In genomic region chr16:10571820-10572219, GRCm38 (mm10) we compare ENCODE assay signal across 8 mouse cellular contexts. TPM values are rescaled to one million over a fixed set of nuclear protein-coding genes. Genes with fewer than 3 reads are reported as not detected.
DNase-seq lines count a peak whose midpoint lies in the region; ATAC-seq and TF ChIP-seq lines count a peak whose summit lies in the region.

No protein-coding gene starts in this region.

- H3K4me1 ChIP-seq in heart, embryonic 12.5 days (replicated peaks), result peaks cover 14% of the 10 kb centered on the region; the same call in 1 of the 2 replicates
- no peaks in the 10 kb centered on the region for H3K4me1 ChIP-seq in embryonic fibroblast, embryonic 13.5 days (ENCODE audit: control insufficient read depth, insufficient read depth, low read length)

- no peaks in the 10 kb centered on the region for H3K27me3 ChIP-seq in heart, embryonic 12.5 days (replicated peaks)

- no peak overlapping the region for H3K4me2 ChIP-seq in heart, embryonic 12.5 days

- no peak overlapping the region for H3K4me3 ChIP-seq in heart, embryonic 12.5 days
- H3K4me3 ChIP-seq in embryonic fibroblast, embryonic 13.5 days (ENCODE audit: insufficient read depth, low read length), result no peak overlapping the region

- no peaks in the 10 kb centered on the region for H3K9me3 ChIP-seq in heart, embryonic 12.5 days (replicated peaks)

- H3K9ac ChIP-seq in heart, embryonic 12.5 days, result no peak overlapping the region

- TF ChIP-seq CTCF in embryonic fibroblast, embryonic 13.5 days (IDR thresholded peaks at IDR 0.05; ENCODE audit: borderline replicate concordance, insufficient read depth, low read length), result 0 out of 2 replicates have a peak, but pooled peaks have one; percentile 13

- DNase-seq in heart, postnatal 4 days, result peak; percentile 24
- peak; percentile 35 for DNase-seq in thymus, postnatal 14 days
- no peak for DNase-seq in thymus, adult 18-20 months
- no peak for DNase-seq in ovary, postnatal 10 days (ENCODE audit: low spot score)
- DNase-seq in right cerebral cortex, postnatal 25 days, result no peak

- H3K27ac ChIP-seq in heart, embryonic 12.5 days (ENCODE audit: poor library complexity, severe bottlenecking), result no peak overlapping the region
- no peak overlapping the region for H3K27ac ChIP-seq in embryonic fibroblast, embryonic 13.5 days (ENCODE audit: insufficient read depth, low read length)

- WGBS in heart, embryonic 12.5 days, result 39% methylated on average over 2 of the region's 2 CpGs

- TF ChIP-seq POLR2A in embryonic fibroblast, embryonic 13.5 days (IDR thresholded peaks at IDR 0.05; ENCODE audit: low read depth, low read length), result no peak

- H3K36me3 ChIP-seq in heart, embryonic 12.5 days, result peaks cover 36% of the 10 kb centered on the region

- no peak for ATAC-seq in heart, embryonic 12.5 days (ENCODE audit: insufficient number of reproducible peaks, low FRiP score)
- ATAC-seq in frontal cortex, adult (ENCODE audit: low TSS enrichment), result no peak

RNA-seq across cellular contexts. Expression of gene Clec16a, which starts 26.7 kb away (rescaled TPM):
- 10 to 100 TPM; 40.5 to 42.2 TPM for total RNA-seq in heart, postnatal 4 days (2021)
- polyA plus RNA-seq in heart, embryonic 12.5 days (2016; fragmentation: Nextera tagmentation; extraction: Ambion mirVana), result 30.0 and 33.7 TPM in 2 replicates
- polyA plus RNA-seq in embryonic fibroblast, embryonic 13.5 days (2011; ENCODE audit: insufficient read length, low read depth, missing spikeins), result 16.1 and 23.0 TPM in 2 replicates

RNA-seq across cellular contexts. Expression of gene Dexi, which starts 29.0 kb away (rescaled TPM):
- 10 to 100 TPM; 22.4 to 22.6 TPM for total RNA-seq in heart, postnatal 4 days (2021)
- polyA plus RNA-seq in heart, embryonic 12.5 days (2016; fragmentation: Nextera tagmentation; extraction: Ambion mirVana), result 19.4 and 20.8 TPM in 2 replicates
- polyA plus RNA-seq in embryonic fibroblast, embryonic 13.5 days (2011; ENCODE audit: insufficient read length, low read depth, missing spikeins), result 13.3 and 17.1 TPM in 2 replicates

Comparison
In these comparisons a context has a peak if more than half of its experiments do, and no peak if none do; other contexts are left out.
1. DNase-seq: peak in heart, postnatal 4 days (single experiment) and thymus, postnatal 14 days (single experiment); none in thymus, adult 18-20 months (0 of 2), ovary, postnatal 10 days (single experiment) and right cerebral cortex, postnatal 25 days (single experiment).